Mouse (Mus musculus) small intestine, adult 2 months (tissue): ENCODE results near the gene Uvrag. TPM values are rescaled to one million over a fixed set of nuclear protein-coding genes. Genes with fewer than 3 reads are reported as not detected.

Source experiments
- H3K27ac ChIP-seq: fragments of 200-500 bp; 2 replicates; pipeline ENCODE4 v1.5.1; 2012; ENCODE audit warnings: low read depth, low read length, control low read depth, inconsistent platforms; ENCODE audit not compliant: insufficient read depth
- H3K27me3 ChIP-seq: fragments of 200-500 bp; 2 replicates; pipeline ENCODE4 v1.6.1; 2012; ENCODE audit warnings: mild to moderate bottlenecking, moderate library complexity, low read length, inconsistent platforms; ENCODE audit not compliant: control insufficient read depth, insufficient read depth
- H3K36me3 ChIP-seq: fragments of 200-500 bp; 2 replicates; pipeline ENCODE4 v1.6.1; 2012; ENCODE audit warnings: mild to moderate bottlenecking, low read length, control low read depth, inconsistent platforms; ENCODE audit not compliant: control insufficient read depth, insufficient read depth
- H3K4me1 ChIP-seq: fragments of 200-500 bp; 2 replicates; pipeline ENCODE4 v1.6.1; 2012; ENCODE audit warnings: low read length, inconsistent platforms, mixed read lengths; ENCODE audit not compliant: control insufficient read depth, insufficient read depth, insufficient read length
- H3K4me3 ChIP-seq: fragments of 200-500 bp; 2 replicates; pipeline ENCODE4 v1.5.1; 2012; ENCODE audit warnings: low read depth, mild to moderate bottlenecking, control low read depth, inconsistent platforms, low read length, moderate library complexity
- CTCF ChIP-seq: fragments of 200-500 bp; IDR thresholded peaks from 2 replicates; pipeline ENCODE4 v1.5.1; 2012; ENCODE audit warnings: low read depth, mild to moderate bottlenecking, control low read depth, inconsistent platforms, low read length, moderate library complexity, mixed read lengths; ENCODE audit not compliant: insufficient replicate concordance, insufficient read length; ENCODE audit errors: extremely low read depth
- POLR2A ChIP-seq: fragments of 200-500 bp; IDR thresholded peaks from 2 replicates; pipeline ENCODE4 v1.6.1; 2012; ENCODE audit warnings: low read depth, mild to moderate bottlenecking, control low read depth, inconsistent platforms, low read length, moderate library complexity
- WGBS: fragments of 180-500 bp; shearing (Covaris S2); methylation state at CpG from one replicate; pipeline ENCODE4 v1.1.7; 2018; 5-methylcytosine and 5-hydroxymethylcytosine counted together
- polyA plus RNA-seq: library from polyadenylated mRNA; depleted of rRNA; stranded (reverse); fragments of >200 nt; gene quantifications from 2 replicates; pipeline ENCODE4 v1.2.3, GENCODE M21; 2012

The Uvrag gene
- polyA plus RNA-seq, 1 experiment, result 28.2 TPM

- H3K27ac ChIP-seq, result no peak overlapping the region
- WGBS, result 48% methylated on average over 16 of the region's 16 CpGs
- no peak for TF ChIP-seq POLR2A
- no peak for TF ChIP-seq CTCF
- H3K4me3 ChIP-seq, result no peak overlapping the region
- H3K36me3 ChIP-seq, result peaks cover 3% of the 10 kb centered on the region
- H3K27me3 ChIP-seq, result no peaks in the 10 kb centered on the region
- H3K4me1 ChIP-seq, result peaks cover 8% of the 10 kb centered on the region
Measured at GRCm38 (mm10) chr7:99114006-99114726, 26.8 kb downstream of the Uvrag start.

GRCm38 (mm10) chr7:99107566-99107965 lies 33.4 kb downstream of the Uvrag start:
- Histone ChIP-seq H3K4me3 (no peak overlapping the region), H3K4me1 (peaks cover 3% of the 10 kb centered on the region; the same call in 1 of the 2 replicates), H3K27ac (no peak overlapping the region), H3K27me3 (no peaks in the 10 kb centered on the region), H3K36me3 (0 out of 2 replicates have a peak, but pooled peaks cover 2% of the 10 kb centered on the region)
- WGBS, result 47% methylated on average over 3 of the region's 3 CpGs
- TF ChIP-seq POLR2A (no peak), CTCF (0 out of 2 replicates have a peak, but pooled peaks have one; percentile 23)

GRCm38 (mm10) chr7:99106714-99107270 lies 34.1 kb downstream of the Uvrag start:
- Histone ChIP-seq H3K27ac (0 out of 2 replicates have a peak overlapping the region, but pooled peaks have one; percentile 23), H3K4me3 (no peak overlapping the region), H3K27me3 (no peaks in the 10 kb centered on the region), H3K36me3 (0 out of 2 replicates have a peak, but pooled peaks cover 2% of the 10 kb centered on the region), H3K4me1 (peaks cover 10% of the 10 kb centered on the region; the same call in 1 of the 2 replicates)
- TF ChIP-seq CTCF (no peak), POLR2A (no peak)
- 77% methylated on average over 4 of the region's 4 CpGs for WGBS

- Histone ChIP-seq H3K4me3 (no peak overlapping the region), H3K4me1 (peaks cover 25% of the 10 kb centered on the region), H3K27ac (peak overlapping the region; percentile 66), H3K36me3 (peaks cover 12% of the 10 kb centered on the region), H3K27me3 (no peaks in the 10 kb centered on the region)
- 20% methylated on average over 11 of the region's 11 CpGs for whole genome bisulfite sequencing
- no peak for TF ChIP-seq CTCF
- no peak for TF ChIP-seq POLR2A
Measured at GRCm38 (mm10) chr7:99101767-99102593, 39.0 kb downstream of the Uvrag start.

GRCm38 (mm10) chr7:99101076-99101475 lies 39.9 kb downstream of the Uvrag start:
- Histone ChIP-seq H3K4me3 (no peak overlapping the region), H3K27ac (peak overlapping the region; percentile 44), H3K27me3 (no peaks in the 10 kb centered on the region), H3K36me3 (peaks cover 14% of the 10 kb centered on the region), H3K4me1 (peaks cover 25% of the 10 kb centered on the region)
- WGBS, result 19% methylated on average over 2 of the region's 2 CpGs
- no peak for TF ChIP-seq CTCF
- TF ChIP-seq POLR2A, result no peak

GRCm38 (mm10) chr7:99100573-99100972 lies 40.4 kb downstream of the Uvrag start:
- Histone ChIP-seq H3K4me1 (peaks cover 25% of the 10 kb centered on the region), H3K36me3 (peaks cover 14% of the 10 kb centered on the region), H3K27ac (no peak overlapping the region), H3K4me3 (no peak overlapping the region), H3K27me3 (no peaks in the 10 kb centered on the region)
- WGBS, result 26% methylated on average over 8 of the region's 8 CpGs
- TF ChIP-seq CTCF, result no peak
- TF ChIP-seq POLR2A, result no peak
